Mouse (Mus musculus) heart, postnatal 4 days (tissue): ENCODE measurements around the gene Dnajb13. TPM values are rescaled to one million over a fixed set of nuclear protein-coding genes. Genes with fewer than 3 reads are reported as not detected.
"Not testable (repeated sequence)": the region's sequence is repeated elsewhere in the genome, so short reads cannot be mapped to it uniquely, and the experiment has no call there.

ENCODE experiments used
- DNase-seq: peaks from one replicate; pipeline ENCODE4 v3.0.0; 2021
- total RNA-seq, 2 experiments: library from RNA; stranded (reverse); gene quantifications; 2 replicates each; pipeline ENCODE4 v1.2.3; 2021

Gene Dnajb13
- total RNA-seq, 2 experiments from 2014 or later = not detected

- DNase-seq = no peak
These were observed 27.5 kb downstream of the Dnajb13 start for GRCm38 (mm10) chr7:100487301-100487700.

- DNase-seq = no peak
These were observed 30.3 kb downstream of the Dnajb13 start for GRCm38 (mm10) chr7:100484493-100484892.

GRCm38 (mm10) chr7:100482046-100482445, 32.7 kb downstream of the Dnajb13 start:
- DNase-seq = not testable (repeated sequence)

- DNase-seq = no peak
These were observed 34.6 kb downstream of the Dnajb13 start for GRCm38 (mm10) chr7:100480175-100480574.

- no peak for DNase-seq
These were observed 35.0 kb downstream of the Dnajb13 start for GRCm38 (mm10) chr7:100479823-100480164.

- DNase-seq = no peak
These were observed 35.5 kb downstream of the Dnajb13 start for GRCm38 (mm10) chr7:100479100-100479822.

GRCm38 (mm10) chr7:100474680-100475079, 40.1 kb downstream of the Dnajb13 start:
- peak; percentile 83 for DNase-seq

- no peak for DNase-seq
These were observed 40.8 kb downstream of the Dnajb13 start for GRCm38 (mm10) chr7:100473846-100474454.

GRCm38 (mm10) chr7:100472777-100473176, 42.0 kb downstream of the Dnajb13 start, which contains the start of gene Ucp3:
Gene Ucp3, plus strand, starts transcription at chr7:100472990.
- peak; percentile 55 for DNase-seq

GRCm38 (mm10) chr7:100471407-100471797, 43.4 kb downstream of the Dnajb13 start:
- DNase-seq = no peak

GRCm38 (mm10) chr7:100470796-100471406, 43.9 kb downstream of the Dnajb13 start:
- no peak for DNase-seq

GRCm38 (mm10) chr7:100469502-100469901, 45.3 kb downstream of the Dnajb13 start:
- no peak for DNase-seq

- no peak for DNase-seq
These were observed 46.0 kb downstream of the Dnajb13 start for GRCm38 (mm10) chr7:100468761-100469160.

GRCm38 (mm10) chr7:100466781-100467510, 47.8 kb downstream of the Dnajb13 start:
- no peak for DNase-seq

GRCm38 (mm10) chr7:100465656-100466309, 49.0 kb downstream of the Dnajb13 start:
- DNase-seq = peak; percentile 93

GRCm38 (mm10) chr7:100465248-100465647, 49.5 kb downstream of the Dnajb13 start:
- DNase-seq = peak; percentile 50

- DNase-seq = no peak
These were observed 50.5 kb downstream of the Dnajb13 start for GRCm38 (mm10) chr7:100464248-100464647.

GRCm38 (mm10) chr7:100463757-100464156, 51.0 kb downstream of the Dnajb13 start:
- no peak for DNase-seq

GRCm38 (mm10) chr7:100463194-100463593, 51.6 kb downstream of the Dnajb13 start:
- DNase-seq = no peak

- peak; percentile 71 for DNase-seq
These were observed 53.1 kb downstream of the Dnajb13 start for GRCm38 (mm10) chr7:100461621-100462151.

GRCm38 (mm10) chr7:100459862-100460261, 54.9 kb downstream of the Dnajb13 start:
- peak; percentile 58 for DNase-seq

GRCm38 (mm10) chr7:100458153-100458552, 56.6 kb downstream of the Dnajb13 start:
- DNase-seq = peak; percentile 32
